Mouse (Mus musculus) liver, embryonic 14.5 days (tissue): Measurements from ENCODE around the gene Ankk1. TPM values are rescaled to one million over a fixed set of nuclear protein-coding genes. Genes with fewer than 3 reads are reported as not detected.

Experiments used
- ATAC-seq: fragments of 200-750 bp; cut with Nextera tagmentation; 2 replicates; pipeline ENCODE4 v1.8.0; 2017; ENCODE audit warnings: moderate number of reproducible peaks, mild to moderate bottlenecking, moderate library complexity; ENCODE audit not compliant: insufficient read depth
- DNase-seq, 3 experiments: peaks; one replicate each; pipeline ENCODE4 v3.0.0-alpha.2; 2012 to 2013; ENCODE audit warnings: low read depth in 3 of 3, low spot score in 3 of 3
- H3K27ac ChIP-seq: fragments of 300-500 bp; sonication (generic); 2 replicates; pipeline ENCODE4 v1.5.1; 2014; ENCODE audit warnings: moderate library complexity, mild to moderate bottlenecking, control low read depth, inconsistent platforms
- H3K27me3 ChIP-seq: fragments of 300-500 bp; sonication (generic); 2 replicates; pipeline ENCODE4 v1.6.1; 2014; ENCODE audit warnings: mild to moderate bottlenecking, low read length, moderate library complexity; ENCODE audit not compliant: control insufficient read depth, insufficient read depth
- H3K36me3 ChIP-seq: fragments of 300-500 bp; sonication (generic); replicated peaks from 2 replicates; pipeline ENCODE4 v1.6.1; 2014; ENCODE audit warnings: low read depth; ENCODE audit not compliant: control insufficient read depth, insufficient read depth
- H3K4me1 ChIP-seq, 2 experiments: fragments of 200-500 bp in 1 of 2; fragments of 300-500 bp in 1 of 2; sonication (generic) in 1 of 2; replicated peaks; 2 replicates each; pipeline ENCODE4 v1.6.1; 2012 to 2014; ENCODE audit warnings: antibody characterized with exemption in 1 of 2, inconsistent platforms in 1 of 2, low read length in 1 of 2; ENCODE audit not compliant: control insufficient read depth in 2 of 2, insufficient read depth in 2 of 2
- H3K4me2 ChIP-seq: fragments of 300-500 bp; sonication (generic); 2 replicates; pipeline ENCODE4 v1.6.1; 2014; ENCODE audit warnings: low read depth, mild to moderate bottlenecking, control low read depth, moderate library complexity
- H3K4me3 ChIP-seq, 2 experiments: fragments of 200-500 bp in 1 of 2; fragments of 300-500 bp in 1 of 2; sonication (generic) in 1 of 2; 2 replicates each; pipeline ENCODE4 v1.5.1; 2012 to 2014; ENCODE audit warnings: low read depth in 2 of 2, low read length in 2 of 2, mild to moderate bottlenecking in 2 of 2, control low read depth in 1 of 2, inconsistent platforms in 1 of 2, moderate library complexity in 1 of 2; ENCODE audit not compliant: insufficient read depth in 1 of 2
- H3K9ac ChIP-seq: fragments of 300-500 bp; sonication (generic); replicated peaks from 2 replicates; pipeline ENCODE4 v1.6.1; 2014; ENCODE audit warnings: mild to moderate bottlenecking, control low read depth, moderate library complexity
- H3K9me3 ChIP-seq: fragments of 300-500 bp; sonication (generic); 2 replicates; pipeline ENCODE4 v1.6.1; 2016; ENCODE audit warnings: low read length, mixed read lengths; ENCODE audit not compliant: control insufficient read depth
- CTCF ChIP-seq: IDR thresholded peaks from 2 replicates; pipeline ENCODE4 v1.5.1; 2016; ENCODE audit warnings: antibody characterized with exemption, low read depth, control low read depth
- EP300 ChIP-seq: IDR thresholded peaks from 2 replicates; pipeline ENCODE4 v1.6.1; 2016; ENCODE audit warnings: antibody characterized with exemption, low read depth
- WGBS: fragments of 180-500 bp; shearing (Covaris S2); extraction: QIAGEN DNeasy Blood & Tissue Kit; methylation state at CpG from one replicate; pipeline ENCODE4 v1.1.7; 2014; ENCODE audit not compliant: insufficient replicate concordance; 5-methylcytosine and 5-hydroxymethylcytosine counted together
- polyA plus RNA-seq, 2 experiments: library from polyadenylated mRNA; depleted of rRNA in 1 of 2; stranded (reverse) in 1 of 2; unstranded in 1 of 2; fragments of >200 nt; fragmentation: Nextera tagmentation in 1 of 2; extraction: Ambion mirVana in 1 of 2; gene quantifications; 2 replicates each; pipeline versions ENCODE4 v1.2.1 to v1.2.3; 2012 to 2014

The Ankk1 gene
- polyA plus RNA-seq, 2 experiments, result not detected

GRCm38 (mm10) chr9:49386119-49386518, 40.7 kb downstream of the Ankk1 start:
- H3K9ac ChIP-seq, result no peak overlapping the region
- WGBS, result 40% methylated on average over 11 of the region's 11 CpGs
- no peaks in the 10 kb centered on the region for H3K36me3 ChIP-seq
- no peaks in the 10 kb centered on the region for H3K27me3 ChIP-seq
- ATAC-seq (no peak), DNase-seq (no peak)
- H3K27ac ChIP-seq, result no peak overlapping the region
- no peaks in the 10 kb centered on the region for H3K4me1 ChIP-seq
- H3K4me2 ChIP-seq, result no peak overlapping the region
- TF ChIP-seq CTCF (no peak), EP300 (no peak)
- no peak overlapping the region for H3K4me3 ChIP-seq
- H3K9me3 ChIP-seq, result no peaks in the 10 kb centered on the region

- no peaks in the 10 kb centered on the region for H3K27me3 ChIP-seq
- no peaks in the 10 kb centered on the region for H3K9me3 ChIP-seq
- ATAC-seq (no peak), DNase-seq (no peak)
- no peak overlapping the region for H3K27ac ChIP-seq
- WGBS, result 14% methylated on average over 7 of the region's 7 CpGs
- H3K9ac ChIP-seq, result no peak overlapping the region
- no peak overlapping the region for H3K4me2 ChIP-seq
- H3K4me3 ChIP-seq, result no peak overlapping the region
- no peaks in the 10 kb centered on the region for H3K36me3 ChIP-seq
- TF ChIP-seq EP300 (no peak), CTCF (no peak)
- no peaks in the 10 kb centered on the region for H3K4me1 ChIP-seq
Measured at GRCm38 (mm10) chr9:49385301-49385700, 41.5 kb downstream of the Ankk1 start.

GRCm38 (mm10) chr9:49384855-49385254, 42.0 kb downstream of the Ankk1 start:
- Histone ChIP-seq H3K4me3 (no peak overlapping the region), H3K27ac (no peak overlapping the region), H3K4me2 (no peak overlapping the region), H3K36me3 (no peaks in the 10 kb centered on the region), H3K9ac (no peak overlapping the region), H3K9me3 (no peaks in the 10 kb centered on the region), H3K4me1 (no peaks in the 10 kb centered on the region), H3K27me3 (no peaks in the 10 kb centered on the region)
- no peak for DNase-seq
- no peak for TF ChIP-seq CTCF
- TF ChIP-seq EP300, result no peak
- no peak for ATAC-seq
- WGBS, result 68% methylated on average over 6 of the region's 6 CpGs

DNA sequence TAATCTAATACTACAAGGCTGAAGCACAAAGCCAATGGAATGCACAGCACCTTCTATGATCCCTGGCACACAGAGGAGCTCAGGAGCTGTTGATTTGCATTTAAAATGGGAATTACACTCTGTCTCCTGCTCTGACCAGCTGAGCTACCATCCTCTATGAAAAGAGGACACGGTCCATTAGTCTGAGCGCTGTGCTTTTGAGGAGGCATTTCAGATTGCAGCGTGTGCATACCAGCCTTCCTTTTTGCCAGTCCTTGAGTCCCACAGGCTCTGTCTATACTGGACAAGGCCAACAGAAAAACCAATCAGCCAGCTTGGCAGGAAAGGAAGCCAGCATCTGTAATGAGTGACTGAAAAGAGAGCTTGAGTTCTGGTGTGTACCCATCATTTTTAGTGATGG, 42.8 kb downstream of the Ankk1 start:
- no peak for ATAC-seq
- H3K9ac ChIP-seq, result no peak overlapping the region
- no peaks in the 10 kb centered on the region for H3K36me3 ChIP-seq
- no peaks in the 10 kb centered on the region for H3K9me3 ChIP-seq
- DNase-seq, result no peak
- H3K4me3 ChIP-seq, result no peak overlapping the region
- H3K4me1 ChIP-seq, result no peaks in the 10 kb centered on the region
- 65% methylated on average over 3 of the region's 3 CpGs for WGBS
- H3K4me2 ChIP-seq, result no peak overlapping the region
- no peak overlapping the region for H3K27ac ChIP-seq
- H3K27me3 ChIP-seq, result no peaks in the 10 kb centered on the region
- TF ChIP-seq EP300 (no peak), CTCF (no peak)

DNA sequence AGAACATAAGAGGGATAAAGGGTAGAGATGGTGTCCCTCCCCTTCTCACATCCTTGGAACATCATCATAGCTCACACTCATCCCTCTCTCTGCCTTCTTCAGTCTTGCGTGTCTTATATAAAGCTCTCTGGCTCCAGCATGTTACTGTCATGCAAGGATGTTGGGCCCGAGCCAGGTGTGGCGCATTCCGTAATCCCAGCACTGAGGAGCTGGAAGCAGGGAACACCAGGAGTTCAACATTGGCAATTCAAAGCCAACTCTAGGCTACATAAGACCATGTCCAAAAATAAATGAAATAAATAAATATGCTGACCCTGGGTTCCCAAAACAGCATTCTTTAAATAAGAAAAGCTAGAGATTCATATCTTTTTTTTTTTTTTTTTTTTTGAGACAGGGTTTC, 46.9 kb downstream of the Ankk1 start:
- no peak overlapping the region for H3K4me3 ChIP-seq
- 76% methylated on average over 4 of the region's 4 CpGs for WGBS
- DNase-seq (no peak), ATAC-seq (no peak)
- TF ChIP-seq EP300 (no peak), CTCF (no peak)
- H3K4me2 ChIP-seq, result no peak overlapping the region
- H3K27ac ChIP-seq, result no peak overlapping the region
- no peaks in the 10 kb centered on the region for H3K9me3 ChIP-seq
- H3K4me1 ChIP-seq, result no peaks in the 10 kb centered on the region
- H3K9ac ChIP-seq, result no peak overlapping the region
- H3K36me3 ChIP-seq, result no peaks in the 10 kb centered on the region
- no peaks in the 10 kb centered on the region for H3K27me3 ChIP-seq

- H3K4me1 ChIP-seq, result no peaks in the 10 kb centered on the region
- no peak overlapping the region for H3K9ac ChIP-seq
- no peak for DNase-seq
- H3K36me3 ChIP-seq, result no peaks in the 10 kb centered on the region
- 70% methylated on average over 2 of the region's 2 CpGs for WGBS
- H3K4me3 ChIP-seq, result no peak overlapping the region
- ATAC-seq, result no peak
- no peak overlapping the region for H3K4me2 ChIP-seq
- TF ChIP-seq EP300 (no peak), CTCF (no peak)
- H3K27me3 ChIP-seq, result no peaks in the 10 kb centered on the region
- H3K27ac ChIP-seq, result no peak overlapping the region
- no peaks in the 10 kb centered on the region for H3K9me3 ChIP-seq
Measured at GRCm38 (mm10) chr9:49373946-49374345, 52.9 kb downstream of the Ankk1 start.
